Mouse (Mus musculus) small intestine, adult 2 months (tissue): Measurements from ENCODE around the gene Cacng4. TPM values are rescaled to one million over a fixed set of nuclear protein-coding genes. Genes with fewer than 3 reads are reported as not detected.

Experiments used
- H3K27ac ChIP-seq: fragments of 200-500 bp; 2 replicates; pipeline ENCODE4 v1.5.1; 2012; ENCODE audit warnings: low read depth, low read length, control low read depth, inconsistent platforms; ENCODE audit not compliant: insufficient read depth
- H3K27me3 ChIP-seq: fragments of 200-500 bp; 2 replicates; pipeline ENCODE4 v1.6.1; 2012; ENCODE audit warnings: mild to moderate bottlenecking, moderate library complexity, low read length, inconsistent platforms; ENCODE audit not compliant: control insufficient read depth, insufficient read depth
- H3K36me3 ChIP-seq: fragments of 200-500 bp; 2 replicates; pipeline ENCODE4 v1.6.1; 2012; ENCODE audit warnings: mild to moderate bottlenecking, low read length, control low read depth, inconsistent platforms; ENCODE audit not compliant: control insufficient read depth, insufficient read depth
- H3K4me1 ChIP-seq: fragments of 200-500 bp; 2 replicates; pipeline ENCODE4 v1.6.1; 2012; ENCODE audit warnings: low read length, inconsistent platforms, mixed read lengths; ENCODE audit not compliant: control insufficient read depth, insufficient read depth, insufficient read length
- H3K4me3 ChIP-seq: fragments of 200-500 bp; 2 replicates; pipeline ENCODE4 v1.5.1; 2012; ENCODE audit warnings: low read depth, mild to moderate bottlenecking, control low read depth, inconsistent platforms, low read length, moderate library complexity
- CTCF ChIP-seq: fragments of 200-500 bp; IDR thresholded peaks from 2 replicates; pipeline ENCODE4 v1.5.1; 2012; ENCODE audit warnings: low read depth, mild to moderate bottlenecking, control low read depth, inconsistent platforms, low read length, moderate library complexity, mixed read lengths; ENCODE audit not compliant: insufficient replicate concordance, insufficient read length; ENCODE audit errors: extremely low read depth
- POLR2A ChIP-seq: fragments of 200-500 bp; IDR thresholded peaks from 2 replicates; pipeline ENCODE4 v1.6.1; 2012; ENCODE audit warnings: low read depth, mild to moderate bottlenecking, control low read depth, inconsistent platforms, low read length, moderate library complexity
- WGBS: fragments of 180-500 bp; shearing (Covaris S2); methylation state at CpG from one replicate; pipeline ENCODE4 v1.1.7; 2018; 5-methylcytosine and 5-hydroxymethylcytosine counted together
- polyA plus RNA-seq: library from polyadenylated mRNA; depleted of rRNA; stranded (reverse); fragments of >200 nt; gene quantifications from 2 replicates; pipeline ENCODE4 v1.2.3, GENCODE M21; 2012

Cacng4 gene
- polyA plus RNA-seq, 1 experiment: 0.24 TPM

DNA sequence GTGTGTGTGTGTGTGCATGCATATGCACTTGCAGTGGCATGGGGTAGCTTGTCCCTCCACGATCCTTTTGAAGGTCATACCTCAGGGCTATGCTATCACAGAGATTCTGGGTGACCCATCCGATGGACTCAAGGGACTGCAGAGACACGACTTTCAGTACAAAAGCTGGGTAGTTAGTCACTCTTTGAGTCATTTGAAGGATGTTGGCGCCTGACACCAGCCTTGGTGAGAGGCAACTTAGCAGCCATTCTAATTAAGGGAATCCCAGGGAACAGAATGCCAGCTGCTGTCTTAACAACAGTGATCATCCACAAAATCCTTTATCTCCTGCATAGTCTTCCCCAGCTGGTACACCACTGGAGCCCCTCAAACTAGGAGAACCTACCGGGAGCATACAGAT lies 45.2 kb downstream of the Cacng4 start:
- TF ChIP-seq CTCF: no peak
- no peak for TF ChIP-seq POLR2A

DNA sequence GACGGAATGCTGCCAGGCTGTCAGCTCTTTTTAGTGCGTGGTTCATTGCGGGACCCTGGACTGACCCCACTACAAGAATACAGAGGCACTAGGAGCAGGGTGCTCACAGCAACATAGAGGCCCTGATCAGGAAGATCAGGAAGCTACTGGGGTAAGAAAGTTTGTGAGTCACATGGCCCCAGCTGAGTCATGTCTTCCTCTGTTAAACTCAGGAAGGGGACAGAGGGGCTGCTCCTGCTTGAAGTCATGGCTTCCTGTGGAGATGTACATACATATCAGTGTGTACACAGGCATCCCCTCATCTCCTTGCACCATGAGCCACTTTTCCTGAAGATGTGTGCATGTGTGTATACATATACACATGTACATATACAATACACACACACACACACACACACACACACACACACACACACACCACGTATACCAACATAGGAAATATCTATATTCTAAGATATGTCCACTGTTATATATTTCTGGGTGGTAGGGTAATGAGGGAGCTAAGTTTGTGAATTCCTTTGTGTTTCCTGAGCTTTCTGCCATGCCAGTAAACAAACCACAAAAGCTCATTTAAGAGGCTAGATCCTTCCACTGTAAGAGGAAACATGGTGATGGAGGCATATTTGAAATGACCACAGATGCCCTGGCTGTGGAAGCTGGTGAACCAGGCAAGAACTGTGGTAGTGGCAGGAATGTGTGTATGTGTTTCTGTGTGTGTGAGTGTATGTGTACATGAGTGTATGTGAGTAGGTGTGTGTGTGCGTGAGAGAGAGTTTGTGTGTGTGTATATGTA lies 45.9 kb downstream of the Cacng4 start:
- Histone ChIP-seq H3K27ac (no peak overlapping the region), H3K4me3 (no peak overlapping the region)
- WGBS: 79% methylated on average over 5 of the region's 5 CpGs

More for the DNA sequence above, 45.2 kb downstream of the Cacng4 start:
- WGBS: 84% methylated on average over 5 of the region's 5 CpGs
- Histone ChIP-seq H3K4me1 (no peaks in the 10 kb centered on the region), H3K27me3 (no peaks in the 10 kb centered on the region), H3K27ac (no peak overlapping the region), H3K36me3 (no peaks in the 10 kb centered on the region), H3K4me3 (no peak overlapping the region)

DNA sequence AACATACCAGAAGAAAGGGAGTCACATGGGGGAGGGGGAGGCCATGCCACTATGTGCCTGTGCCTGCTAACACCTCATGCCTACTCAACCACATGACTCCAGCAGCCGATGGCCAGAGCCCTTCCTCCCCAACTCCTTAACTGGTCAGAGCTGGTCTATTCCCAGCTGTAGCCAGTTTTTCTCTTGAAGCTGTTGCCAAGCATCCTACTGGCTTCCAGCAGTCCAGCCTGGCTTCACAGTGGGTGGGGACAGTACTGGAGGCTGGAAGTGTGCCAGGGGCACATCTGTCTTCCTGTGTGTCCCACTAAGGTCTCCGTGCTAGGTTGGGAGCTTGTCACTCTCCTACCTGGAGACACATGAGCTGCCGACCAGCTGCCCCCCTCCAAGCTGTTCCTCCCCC lies 51.3 kb downstream of the Cacng4 start:
- Histone ChIP-seq H3K27ac (no peak overlapping the region), H3K4me3 (no peak overlapping the region), H3K4me1 (no peaks in the 10 kb centered on the region), H3K27me3 (no peaks in the 10 kb centered on the region), H3K36me3 (no peaks in the 10 kb centered on the region)
- WGBS: 61% methylated on average over 3 of the region's 3 CpGs
- TF ChIP-seq POLR2A: no peak
- no peak for TF ChIP-seq CTCF

More for the DNA sequence above, 45.9 kb downstream of the Cacng4 start:
- no peaks in the 10 kb centered on the region for H3K4me1 ChIP-seq
- no peak for TF ChIP-seq CTCF
- TF ChIP-seq POLR2A: no peak
- H3K36me3 ChIP-seq: no peaks in the 10 kb centered on the region
- no peaks in the 10 kb centered on the region for H3K27me3 ChIP-seq

DNA sequence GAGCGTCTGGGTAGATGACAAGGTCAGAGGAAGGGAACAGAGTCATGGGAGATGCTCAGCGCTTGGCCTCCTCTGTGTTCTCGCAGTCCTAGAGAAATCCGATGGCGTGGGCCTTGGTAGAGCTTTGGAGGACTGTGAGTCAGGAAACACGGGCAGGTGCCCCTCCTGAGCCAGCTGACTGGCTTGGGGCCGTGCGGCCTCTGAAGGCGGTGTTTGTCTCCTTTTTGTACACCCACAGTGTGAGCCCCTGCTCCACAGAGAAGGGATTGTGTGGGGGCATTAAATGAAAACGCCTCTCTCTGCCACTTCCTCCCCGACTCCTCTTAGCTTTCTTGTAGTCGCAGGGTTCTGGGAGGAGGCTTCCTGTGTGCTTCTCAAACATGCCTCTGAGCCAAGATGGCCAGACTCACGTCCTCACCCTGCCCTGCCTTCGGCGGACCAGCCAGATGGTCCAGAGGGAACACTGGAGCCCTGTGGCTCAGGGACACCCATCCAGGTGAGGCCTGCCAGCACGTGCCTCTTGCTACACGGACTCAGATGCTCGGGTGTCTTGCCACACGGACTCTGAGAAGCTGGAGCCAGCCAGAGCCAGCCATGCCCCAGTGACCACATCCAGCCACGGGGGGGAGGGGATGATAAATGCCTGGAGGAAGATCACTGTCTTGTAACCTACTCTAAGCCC lies 55.8 kb downstream of the Cacng4 start:
- H3K36me3 ChIP-seq: no peaks in the 10 kb centered on the region
- no peak overlapping the region for H3K27ac ChIP-seq
- WGBS: 78% methylated on average over 20 of the region's 20 CpGs
- no peak overlapping the region for H3K4me3 ChIP-seq
- TF ChIP-seq CTCF: no peak
- TF ChIP-seq POLR2A: no peak
- H3K27me3 ChIP-seq: no peaks in the 10 kb centered on the region; the same call in 1 of the 2 replicates
- H3K4me1 ChIP-seq: no peaks in the 10 kb centered on the region

DNA sequence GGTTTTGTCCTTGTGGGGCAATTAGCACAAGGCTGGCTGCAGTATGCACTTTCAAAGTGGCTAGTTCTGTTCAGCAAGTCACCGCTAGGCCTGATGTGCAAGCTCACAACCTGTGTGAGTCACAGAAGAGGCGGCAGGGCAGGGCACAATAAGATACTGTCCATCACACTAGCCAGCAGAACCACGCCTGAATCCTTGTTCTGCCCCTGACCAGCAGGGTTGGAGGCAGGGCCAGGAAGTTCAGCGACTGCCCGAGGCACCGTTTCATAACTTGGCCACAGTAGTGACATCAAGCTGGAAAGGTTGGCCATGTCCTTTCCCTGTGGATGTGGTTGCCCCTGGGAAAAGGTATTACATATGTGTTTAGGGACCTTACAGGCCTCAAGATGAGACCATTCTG lies 56.5 kb downstream of the Cacng4 start:
- Histone ChIP-seq H3K4me3 (no peak overlapping the region), H3K27ac (no peak overlapping the region), H3K36me3 (no peaks in the 10 kb centered on the region), H3K4me1 (no peaks in the 10 kb centered on the region), H3K27me3 (no peaks in the 10 kb centered on the region; the same call in 1 of the 2 replicates)
- no peak for TF ChIP-seq POLR2A
- TF ChIP-seq CTCF: no peak
- 68% methylated on average over 6 of the region's 6 CpGs for WGBS

DNA sequence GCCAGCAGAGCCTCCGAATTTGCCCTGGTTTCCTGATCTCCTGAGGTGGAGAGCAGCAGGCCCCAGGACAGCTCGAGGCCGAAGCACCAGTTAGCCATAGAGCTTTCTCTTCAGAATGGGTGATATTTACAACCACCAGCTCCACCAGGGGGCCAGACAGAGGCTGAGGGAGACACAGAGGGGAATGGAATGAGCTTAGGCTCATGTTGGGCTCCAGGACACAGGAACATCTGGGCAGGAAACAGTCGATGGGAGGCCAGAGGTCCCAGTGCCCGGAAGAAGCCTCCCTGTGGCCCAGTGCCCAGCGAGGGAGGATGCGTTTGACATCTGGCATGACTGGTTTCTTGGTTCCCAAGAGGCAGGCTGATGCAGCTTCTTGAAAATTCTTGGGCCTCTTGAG lies 60.2 kb downstream of the Cacng4 start:
- no peak overlapping the region for H3K27ac ChIP-seq
- no peaks in the 10 kb centered on the region for H3K4me1 ChIP-seq
- H3K27me3 ChIP-seq: no peaks in the 10 kb centered on the region; the same call in 1 of the 2 replicates
- WGBS: 64% methylated on average over 7 of the region's 7 CpGs
- H3K4me3 ChIP-seq: no peak overlapping the region
- TF ChIP-seq CTCF (no peak), POLR2A (no peak)
- no peaks in the 10 kb centered on the region for H3K36me3 ChIP-seq

DNA sequence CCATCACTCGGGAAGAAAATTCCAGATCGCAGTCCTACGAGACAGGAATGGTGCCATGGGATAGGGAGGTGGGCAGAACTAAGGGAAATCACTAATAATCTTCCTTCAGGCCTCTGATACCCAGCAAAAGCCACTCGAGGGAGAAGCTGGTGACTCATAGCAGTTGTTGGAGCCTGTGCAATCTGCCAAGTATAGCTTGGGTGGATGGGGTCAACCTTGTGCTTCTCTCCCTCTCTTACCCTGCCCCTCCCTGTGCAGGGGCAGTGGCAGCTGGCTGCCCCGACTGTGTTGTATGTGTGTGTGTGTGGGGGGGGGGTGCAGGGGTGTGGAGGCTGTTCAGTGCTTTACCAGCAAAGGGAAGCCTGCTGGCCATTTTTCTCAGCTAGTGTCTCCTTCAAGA lies 62.9 kb downstream of the Cacng4 start:
- Histone ChIP-seq H3K27ac (no peak overlapping the region), H3K4me3 (no peak overlapping the region), H3K4me1 (no peaks in the 10 kb centered on the region), H3K36me3 (no peaks in the 10 kb centered on the region), H3K27me3 (no peaks in the 10 kb centered on the region)
- WGBS: 58% methylated on average over 5 of the region's 5 CpGs
- no peak for TF ChIP-seq POLR2A
- no peak for TF ChIP-seq CTCF
